Comparison of ENCODE assay signal across 9 mouse cellular contexts in genomic region chr19:38324147-38325028, GRCm38 (mm10).
DNase-seq lines count a peak whose midpoint lies in the region; ATAC-seq and TF ChIP-seq lines count a peak whose summit lies in the region.
"Had no signal": no experiment of that assay in that cellular context is flagged by ENCODE, and none has a peak within 500 bp of the region (broad histone marks: within the 10 kb centered on the region; RNA-seq: fewer than 3 reads in every experiment).

No protein-coding gene starts in this region.

- no peaks in the 10 kb centered on the region for H3K27me3 ChIP-seq in intestine, postnatal 0 days (replicated peaks; ENCODE audit: control insufficient read depth, insufficient read depth, low read length)
- no peaks in the 10 kb centered on the region for H3K27me3 ChIP-seq in intestine, embryonic 16.5 days (replicated peaks; ENCODE audit: control insufficient read depth, insufficient read depth, low read length)
- H3K27me3 ChIP-seq in hindbrain, embryonic 13.5 days, result no peaks in the 10 kb centered on the region
- H3K27me3 ChIP-seq: heart, embryonic 13.5 days had no signal

- no peaks in the 10 kb centered on the region for H3K36me3 ChIP-seq in intestine, postnatal 0 days (ENCODE audit: control insufficient read depth, insufficient read depth)
- H3K36me3 ChIP-seq in intestine, embryonic 16.5 days (ENCODE audit: control insufficient read depth, insufficient read depth, low read length), result no peaks in the 10 kb centered on the region
- no peaks in the 10 kb centered on the region for H3K36me3 ChIP-seq in hindbrain, embryonic 13.5 days
- H3K36me3 ChIP-seq: heart, embryonic 13.5 days had no signal

- DNase-seq in MN1 (ENCODE audit: low spot score), result peak; percentile 43
- peak; percentile 76 to 78 for DNase-seq in cerebellum, postnatal 14 days
- DNase-seq in retina, postnatal 7 days (ENCODE audit: low read depth, low spot score), result peak; percentile 6
- DNase-seq in frontal cortex, postnatal 10 days (ENCODE audit: low spot score in 2 of 2), result no peak

- H3K4me3 ChIP-seq in intestine, postnatal 0 days (ENCODE audit: low read depth, low read length), result no peak overlapping the region
- no peak overlapping the region for H3K4me3 ChIP-seq in intestine, embryonic 16.5 days (ENCODE audit: low read length)
- no peak overlapping the region for H3K4me3 ChIP-seq in hindbrain, embryonic 13.5 days
- H3K4me3 ChIP-seq: heart, embryonic 13.5 days had no signal

- H3K4me1 ChIP-seq in intestine, postnatal 0 days (replicated peaks; ENCODE audit: control insufficient read depth, insufficient read depth, low read length), result no peaks in the 10 kb centered on the region
- no peaks in the 10 kb centered on the region for H3K4me1 ChIP-seq in intestine, embryonic 16.5 days (ENCODE audit: control insufficient read depth, insufficient read depth, low read length)
- peaks cover 5% of the 10 kb centered on the region for H3K4me1 ChIP-seq in hindbrain, embryonic 13.5 days (replicated peaks)

- 57% methylated on average over 10 of the region's 10 CpGs for WGBS in intestine, postnatal 0 days
- 40% methylated on average over 10 of the region's 10 CpGs for WGBS in intestine, embryonic 16.5 days
- WGBS in hindbrain, embryonic 13.5 days, result 23% methylated on average over 10 of the region's 10 CpGs

- H3K9me3 ChIP-seq in intestine, postnatal 0 days (ENCODE audit: control insufficient read depth), result no peaks in the 10 kb centered on the region
- H3K9me3 ChIP-seq in intestine, embryonic 16.5 days (ENCODE audit: control insufficient read depth, low read length), result no peaks in the 10 kb centered on the region
- H3K9me3 ChIP-seq in hindbrain, embryonic 13.5 days, result no peaks in the 10 kb centered on the region
- H3K9me3 ChIP-seq: heart, embryonic 13.5 days had no signal

- no peak overlapping the region for H3K27ac ChIP-seq in intestine, postnatal 0 days (ENCODE audit: low read depth, low read length)
- no peak overlapping the region for H3K27ac ChIP-seq in intestine, embryonic 16.5 days (ENCODE audit: low read length)
- H3K27ac ChIP-seq in hindbrain, embryonic 13.5 days, result no peak overlapping the region
- H3K27ac ChIP-seq: heart, embryonic 13.5 days had no signal

- TF ChIP-seq CTCF in intestine, postnatal 0 days (IDR thresholded peaks at IDR 0.05; ENCODE audit: low read depth), result peak; percentile 67

- no peak for ATAC-seq in intestine, postnatal 0 days
- ATAC-seq in intestine, embryonic 16.5 days, result no peak
- peak; percentile 79 for ATAC-seq in hindbrain, embryonic 13.5 days (ENCODE audit: low FRiP score)
- ATAC-seq in monocyte, adult 5-6 weeks (replicated peaks; ENCODE audit: insufficient number of reproducible peaks, low FRiP score, low TSS enrichment, poor library complexity, severe bottlenecking), result no peak

- H3K9ac ChIP-seq in intestine, postnatal 0 days (ENCODE audit: low read depth, low read length), result no peak overlapping the region
- H3K9ac ChIP-seq in intestine, embryonic 16.5 days (ENCODE audit: low read depth, low read length), result no peak overlapping the region
- H3K9ac ChIP-seq in hindbrain, embryonic 13.5 days, result no peak overlapping the region
- H3K9ac ChIP-seq: heart, embryonic 13.5 days had no signal

- H3K4me2 ChIP-seq in intestine, postnatal 0 days (replicated peaks; ENCODE audit: low read depth), result no peak overlapping the region
- no peak overlapping the region for H3K4me2 ChIP-seq in intestine, embryonic 16.5 days (ENCODE audit: low read depth, low read length)
- H3K4me2 ChIP-seq in hindbrain, embryonic 13.5 days, result no peak overlapping the region
- H3K4me2 ChIP-seq: heart, embryonic 13.5 days had no signal

Comparison
In these comparisons a context has a peak if more than half of its experiments do, and no peak if none do; other contexts are left out.
1. DNase-seq: peak in MN1 (single experiment), cerebellum, postnatal 14 days (2 of 2) and retina, postnatal 7 days (single experiment); none in frontal cortex, postnatal 10 days (0 of 2).